Mouse (Mus musculus) forebrain, embryonic 14.5 days (tissue): ENCODE measurements around the gene Zbed6. TPM values are rescaled to one million over a fixed set of nuclear protein-coding genes. Genes with fewer than 3 reads are reported as not detected.

Source experiments
- ATAC-seq: fragments of 200-750 bp; cut with Nextera tagmentation; 2 replicates; pipeline ENCODE4 v1.8.0; 2017; ENCODE audit warnings: mild to moderate bottlenecking, moderate library complexity
- DNase-seq: peaks from one replicate; pipeline ENCODE4 v3.0.0-alpha.2; 2015; ENCODE audit warnings: low spot score
- H3K27ac ChIP-seq: fragments of 300-500 bp; sonication (generic); 2 replicates; pipeline ENCODE4 v1.5.1; 2014; ENCODE audit warnings: low read depth, mild to moderate bottlenecking, control low read depth, low read length, moderate library complexity
- H3K27me3 ChIP-seq: fragments of 300-500 bp; sonication (generic); replicated peaks from 2 replicates; pipeline ENCODE4 v1.6.1; 2014; ENCODE audit warnings: low read length, control low read depth, mixed read lengths; ENCODE audit not compliant: control insufficient read depth, insufficient read depth
- H3K36me3 ChIP-seq: fragments of 300-500 bp; sonication (generic); 2 replicates; pipeline ENCODE4 v1.6.1; 2014; ENCODE audit warnings: low read length, control low read depth; ENCODE audit not compliant: control insufficient read depth, insufficient read depth
- H3K4me1 ChIP-seq: fragments of 300-500 bp; sonication (generic); 2 replicates; pipeline ENCODE4 v1.6.1; 2014; ENCODE audit warnings: antibody characterized with exemption, low read length, control low read depth; ENCODE audit not compliant: control insufficient read depth, insufficient read depth
- H3K4me2 ChIP-seq: fragments of 300-500 bp; sonication (generic); 2 replicates; pipeline ENCODE4 v1.6.1; 2014; ENCODE audit warnings: mild to moderate bottlenecking, control low read depth, low read length
- H3K4me3 ChIP-seq: fragments of 300-500 bp; sonication (generic); 2 replicates; pipeline ENCODE4 v1.5.1; 2014; ENCODE audit warnings: low read depth, low read length, control low read depth
- H3K9ac ChIP-seq: fragments of 300-500 bp; sonication (generic); 2 replicates; pipeline ENCODE4 v1.6.1; 2014; ENCODE audit warnings: mild to moderate bottlenecking, low read length, control low read depth, moderate library complexity
- H3K9me3 ChIP-seq: fragments of 300-500 bp; sonication (generic); replicated peaks from 2 replicates; pipeline ENCODE4 v1.6.1; 2016; ENCODE audit warnings: low read length, control low read depth, mixed read lengths; ENCODE audit not compliant: control insufficient read depth
- WGBS: fragments of 180-500 bp; shearing (Covaris S2); extraction: QIAGEN DNeasy Blood & Tissue Kit; methylation state at CpG from one replicate; pipeline ENCODE4 v1.1.7; 2014; 5-methylcytosine and 5-hydroxymethylcytosine counted together
- polyA plus RNA-seq: library from polyadenylated mRNA; unstranded; fragments of >200 nt; fragmentation: Nextera tagmentation; extraction: Ambion mirVana; gene quantifications from 2 replicates; pipeline ENCODE4 v1.2.1, GENCODE M21; 2014

The Zbed6 gene
- polyA plus RNA-seq, 1 experiment from 2014 or later, result not detected

- ATAC-seq (no peak), DNase-seq (no peak)
- Histone ChIP-seq H3K4me3 (no peak overlapping the region), H3K9me3 (no peaks in the 10 kb centered on the region), H3K4me1 (no peaks in the 10 kb centered on the region), H3K27me3 (no peaks in the 10 kb centered on the region), H3K27ac (no peak overlapping the region), H3K36me3 (peaks cover 34% of the 10 kb centered on the region), H3K9ac (no peak overlapping the region), H3K4me2 (no peak overlapping the region)
- WGBS, result 92% methylated on average over 7 of the region's 7 CpGs
These were observed 10.2 kb downstream of the Zbed6 start for GRCm38 (mm10) chr1:133650288-133651055.

GRCm38 (mm10) chr1:133645652-133646051 is 15.0 kb downstream of the Zbed6 start:
- H3K9me3 ChIP-seq, result no peaks in the 10 kb centered on the region
- WGBS, result 93% methylated on average over 5 of the region's 5 CpGs
- no peak overlapping the region for H3K4me3 ChIP-seq
- H3K27ac ChIP-seq, result no peak overlapping the region
- H3K4me2 ChIP-seq, result no peak overlapping the region
- ATAC-seq (no peak), DNase-seq (no peak)
- no peak overlapping the region for H3K9ac ChIP-seq
- H3K27me3 ChIP-seq, result no peaks in the 10 kb centered on the region
- no peaks in the 10 kb centered on the region for H3K4me1 ChIP-seq
- H3K36me3 ChIP-seq, result peaks cover 65% of the 10 kb centered on the region

- H3K27me3 ChIP-seq, result no peaks in the 10 kb centered on the region
- no peaks in the 10 kb centered on the region for H3K4me1 ChIP-seq
- H3K4me3 ChIP-seq, result no peak overlapping the region
- WGBS, result 96% methylated on average over 2 of the region's 2 CpGs
- ATAC-seq (no peak), DNase-seq (no peak)
- H3K4me2 ChIP-seq, result no peak overlapping the region
- H3K36me3 ChIP-seq, result peaks cover 96% of the 10 kb centered on the region
- no peak overlapping the region for H3K9ac ChIP-seq
- H3K9me3 ChIP-seq, result no peaks in the 10 kb centered on the region
- H3K27ac ChIP-seq, result no peak overlapping the region
These were observed 19.5 kb downstream of the Zbed6 start for GRCm38 (mm10) chr1:133641163-133641562.

GRCm38 (mm10) chr1:133638517-133638916 is 22.2 kb downstream of the Zbed6 start:
- H3K9me3 ChIP-seq, result no peaks in the 10 kb centered on the region
- H3K36me3 ChIP-seq, result peaks cover 92% of the 10 kb centered on the region
- H3K27me3 ChIP-seq, result no peaks in the 10 kb centered on the region
- H3K9ac ChIP-seq, result no peak overlapping the region
- H3K27ac ChIP-seq, result no peak overlapping the region
- H3K4me1 ChIP-seq, result no peaks in the 10 kb centered on the region
- 91% methylated on average over 6 of the region's 6 CpGs for WGBS
- no peak for ATAC-seq
- no peak for DNase-seq
- H3K4me2 ChIP-seq, result no peak overlapping the region
- H3K4me3 ChIP-seq, result no peak overlapping the region

GRCm38 (mm10) chr1:133632168-133632567 is 28.5 kb downstream of the Zbed6 start:
- ATAC-seq (no peak), DNase-seq (peak; percentile 13)
- H3K27me3 ChIP-seq, result no peaks in the 10 kb centered on the region
- no peak overlapping the region for H3K4me3 ChIP-seq
- H3K4me2 ChIP-seq, result no peak overlapping the region
- H3K9me3 ChIP-seq, result no peaks in the 10 kb centered on the region
- peaks cover 92% of the 10 kb centered on the region for H3K36me3 ChIP-seq
- H3K27ac ChIP-seq, result no peak overlapping the region
- WGBS, result 92% methylated on average over 2 of the region's 2 CpGs
- no peak overlapping the region for H3K9ac ChIP-seq
- no peaks in the 10 kb centered on the region for H3K4me1 ChIP-seq

GRCm38 (mm10) chr1:133625052-133625451 is 35.6 kb downstream of the Zbed6 start:
- Histone ChIP-seq H3K9me3 (no peaks in the 10 kb centered on the region), H3K4me3 (no peak overlapping the region), H3K4me2 (no peak overlapping the region), H3K9ac (no peak overlapping the region), H3K36me3 (peaks cover 89% of the 10 kb centered on the region), H3K27me3 (no peaks in the 10 kb centered on the region), H3K4me1 (no peaks in the 10 kb centered on the region), H3K27ac (no peak overlapping the region)
- 71% methylated on average over 2 of the region's 2 CpGs for whole genome bisulfite sequencing
- DNase-seq, result no peak
- ATAC-seq, result no peak

- DNase-seq (no peak), ATAC-seq (no peak)
- Histone ChIP-seq H3K9me3 (no peaks in the 10 kb centered on the region), H3K27ac (no peak overlapping the region), H3K9ac (no peak overlapping the region), H3K4me1 (no peaks in the 10 kb centered on the region), H3K4me3 (no peak overlapping the region), H3K4me2 (no peak overlapping the region), H3K27me3 (no peaks in the 10 kb centered on the region), H3K36me3 (peaks cover 47% of the 10 kb centered on the region)
- 88% methylated on average over 8 of the region's 8 CpGs for WGBS
These were observed 42.4 kb downstream of the Zbed6 start for GRCm38 (mm10) chr1:133618311-133618710.

GRCm38 (mm10) chr1:133617908-133618307 is 42.8 kb downstream of the Zbed6 start:
- no peak overlapping the region for H3K4me3 ChIP-seq
- H3K9ac ChIP-seq, result no peak overlapping the region
- H3K9me3 ChIP-seq, result no peaks in the 10 kb centered on the region
- no peak overlapping the region for H3K4me2 ChIP-seq
- H3K36me3 ChIP-seq, result peaks cover 43% of the 10 kb centered on the region
- no peak for DNase-seq
- no peaks in the 10 kb centered on the region for H3K4me1 ChIP-seq
- WGBS, result 59% methylated on average over 2 of the region's 2 CpGs
- no peaks in the 10 kb centered on the region for H3K27me3 ChIP-seq
- no peak for ATAC-seq
- no peak overlapping the region for H3K27ac ChIP-seq

GRCm38 (mm10) chr1:133613817-133614216 is 46.9 kb downstream of the Zbed6 start:
- Histone ChIP-seq H3K4me2 (no peak overlapping the region), H3K27me3 (no peaks in the 10 kb centered on the region), H3K9ac (no peak overlapping the region), H3K4me1 (peaks cover 4% of the 10 kb centered on the region; the same call in 1 of the 2 replicates), H3K9me3 (no peaks in the 10 kb centered on the region), H3K36me3 (peaks cover 13% of the 10 kb centered on the region; the same call in 1 of the 2 replicates), H3K4me3 (no peak overlapping the region), H3K27ac (no peak overlapping the region)
- DNase-seq (no peak), ATAC-seq (no peak)
- 72% methylated on average over 3 of the region's 3 CpGs for WGBS
